ENCODE assay signal across 16 mouse cellular contexts in the genomic region with DNA sequence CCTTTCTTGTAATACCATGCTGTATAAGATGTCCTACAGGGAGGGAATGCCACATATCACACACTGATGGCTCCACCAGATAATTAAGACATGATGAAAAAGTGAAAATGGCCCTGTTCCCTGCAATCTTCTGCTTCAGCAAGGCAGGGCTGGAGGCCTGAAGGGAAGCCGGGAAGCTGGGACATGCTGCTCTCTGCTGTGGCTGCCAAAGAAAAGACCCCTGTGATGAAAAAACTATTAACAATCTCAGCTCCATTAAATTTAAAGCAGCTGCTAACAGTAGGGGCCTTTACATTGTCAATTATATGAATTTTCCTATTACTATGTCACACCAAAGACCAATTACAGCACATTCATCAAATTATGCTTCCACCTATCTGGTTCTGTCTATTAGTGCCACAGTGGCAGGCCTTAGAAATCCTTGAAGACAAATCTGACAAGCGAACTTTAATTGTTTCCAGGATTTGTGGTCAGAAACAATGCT.
DNase-seq lines count a peak whose midpoint lies in the region; ATAC-seq and TF ChIP-seq lines count a peak whose summit lies in the region.
"Had no signal": no experiment of that assay in that cellular context is flagged by ENCODE, and none has a peak within 500 bp of the region (broad histone marks: within the 10 kb centered on the region; RNA-seq: fewer than 3 reads in every experiment).

No protein-coding gene starts in this region.

- intact Hi-C loops in heart, adult 2 months (cut with DNase I) = no loop called here

- no peak overlapping the region for H3K27ac ChIP-seq in midbrain, embryonic 12.5 days (replicated peaks)
- no peak overlapping the region for H3K27ac ChIP-seq in midbrain, embryonic 10.5 days (replicated peaks)
- H3K27ac ChIP-seq in forebrain, embryonic 13.5 days = no peak overlapping the region
- no peak overlapping the region for H3K27ac ChIP-seq in hindbrain, postnatal 0 days
- no peak overlapping the region for H3K27ac ChIP-seq in heart, adult 2 months
- H3K27ac ChIP-seq: layer of hippocampus, adult 2 months; limb, embryonic 12.5 days; stomach, postnatal 0 days had no signal

- 56% methylated on average over 2 of the region's 2 CpGs for WGBS in midbrain, embryonic 12.5 days
- 56% methylated on average over 2 of the region's 2 CpGs for WGBS in midbrain, embryonic 10.5 days
- WGBS in forebrain, embryonic 13.5 days = 12% methylated on average over 2 of the region's 2 CpGs
- 32% methylated on average over 2 of the region's 2 CpGs for WGBS in hindbrain, postnatal 0 days
- WGBS in heart, adult 2 months = 84% methylated on average over 2 of the region's 2 CpGs

- no peak for TF ChIP-seq CTCF in hindbrain, postnatal 0 days (IDR thresholded peaks at IDR 0.05; ENCODE audit: low read depth)
- TF ChIP-seq CTCF in heart, adult 2 months (IDR thresholded peaks at IDR 0.05) = no peak

- H3K27me3 ChIP-seq in midbrain, embryonic 12.5 days = no peaks in the 10 kb centered on the region
- H3K27me3 ChIP-seq in midbrain, embryonic 10.5 days (ENCODE audit: low read depth, poor library complexity, severe bottlenecking) = no peaks in the 10 kb centered on the region
- no peaks in the 10 kb centered on the region; the same call in 1 of the 2 replicates for H3K27me3 ChIP-seq in forebrain, embryonic 13.5 days
- no peaks in the 10 kb centered on the region for H3K27me3 ChIP-seq in hindbrain, postnatal 0 days (ENCODE audit: insufficient read depth, low read length)
- no peaks in the 10 kb centered on the region for H3K27me3 ChIP-seq in heart, adult 2 months (ENCODE audit: control insufficient read depth, insufficient read depth, low read length)
- H3K27me3 ChIP-seq: CH12.LX; limb, embryonic 12.5 days; megakaryocyte, embryonic 14.5 days had no signal

- H3K4me3 ChIP-seq in midbrain, embryonic 12.5 days = no peak overlapping the region
- no peak overlapping the region for H3K4me3 ChIP-seq in midbrain, embryonic 10.5 days
- H3K4me3 ChIP-seq in forebrain, embryonic 13.5 days = no peak overlapping the region
- no peak overlapping the region for H3K4me3 ChIP-seq in hindbrain, postnatal 0 days (ENCODE audit: low read length)
- no peak overlapping the region for H3K4me3 ChIP-seq in heart, adult 2 months
- H3K4me3 ChIP-seq: layer of hippocampus, adult 2 months; limb, embryonic 12.5 days; megakaryocyte, embryonic 14.5 days had no signal

- no peak overlapping the region for H3K4me2 ChIP-seq in midbrain, embryonic 12.5 days (replicated peaks)
- H3K4me2 ChIP-seq in forebrain, embryonic 13.5 days = no peak overlapping the region
- H3K4me2 ChIP-seq in hindbrain, postnatal 0 days (ENCODE audit: low read depth, low read length) = no peak overlapping the region
- H3K4me2 ChIP-seq: limb, embryonic 12.5 days had no signal

- H3K9me3 ChIP-seq in midbrain, embryonic 12.5 days = 0 out of 2 replicates have a peak, but pooled peaks cover 5% of the 10 kb centered on the region
- no peaks in the 10 kb centered on the region; the same call in 1 of the 2 replicates for H3K9me3 ChIP-seq in midbrain, embryonic 10.5 days (replicated peaks)
- H3K9me3 ChIP-seq in forebrain, embryonic 13.5 days (replicated peaks) = no peaks in the 10 kb centered on the region
- no peaks in the 10 kb centered on the region; the same call in 1 of the 2 replicates for H3K9me3 ChIP-seq in hindbrain, postnatal 0 days (ENCODE audit: low read length)
- H3K9me3 ChIP-seq: limb, embryonic 12.5 days; megakaryocyte, embryonic 14.5 days had no signal

- no peak for DNase-seq in midbrain, embryonic 10.5 days (ENCODE audit: low spot score)
- DNase-seq in hindbrain, postnatal 0 days (ENCODE audit: low spot score) = peak; percentile 82
- DNase-seq in retina, postnatal 1 day = peak; percentile 97
- no peak for DNase-seq in heart, adult 2 months
- DNase-seq in lung, postnatal 25 days (ENCODE audit: low spot score) = no peak
- DNase-seq: adrenal gland, adult 8-10 months; cerebellum, adult 11-12 months; gastrocnemius, postnatal 36 days had no signal

- no peaks in the 10 kb centered on the region for H3K36me3 ChIP-seq in midbrain, embryonic 12.5 days
- H3K36me3 ChIP-seq in midbrain, embryonic 10.5 days = no peaks in the 10 kb centered on the region
- H3K36me3 ChIP-seq in forebrain, embryonic 13.5 days (ENCODE audit: poor library complexity, severe bottlenecking) = no peaks in the 10 kb centered on the region
- H3K36me3 ChIP-seq in hindbrain, postnatal 0 days (ENCODE audit: insufficient read depth, low read length) = no peaks in the 10 kb centered on the region
- no peaks in the 10 kb centered on the region for H3K36me3 ChIP-seq in heart, adult 2 months (ENCODE audit: control insufficient read depth, insufficient read depth, low read length)
- H3K36me3 ChIP-seq: limb, embryonic 12.5 days had no signal

- H3K4me1 ChIP-seq in midbrain, embryonic 12.5 days = no peaks in the 10 kb centered on the region
- no peaks in the 10 kb centered on the region for H3K4me1 ChIP-seq in midbrain, embryonic 10.5 days
- peaks cover 9% of the 10 kb centered on the region; the same call in 1 of the 2 replicates for H3K4me1 ChIP-seq in forebrain, embryonic 13.5 days
- no peaks in the 10 kb centered on the region for H3K4me1 ChIP-seq in hindbrain, postnatal 0 days (ENCODE audit: insufficient read depth, low read length)
- H3K4me1 ChIP-seq in heart, adult 2 months (ENCODE audit: control insufficient read depth, insufficient read depth, low read length) = no peaks in the 10 kb centered on the region
- H3K4me1 ChIP-seq: megakaryocyte, embryonic 14.5 days had no signal

- no peaks in the 10 kb centered on the region for H3K79me2 ChIP-seq in heart, adult 2 months (replicated peaks; ENCODE audit: control insufficient read depth, insufficient read depth, low read length)

- no peak overlapping the region for H3K9ac ChIP-seq in midbrain, embryonic 12.5 days (replicated peaks)
- H3K9ac ChIP-seq in forebrain, embryonic 13.5 days = no peak overlapping the region
- H3K9ac ChIP-seq in hindbrain, postnatal 0 days (replicated peaks; ENCODE audit: low read length) = no peak overlapping the region
- no peak overlapping the region for H3K9ac ChIP-seq in heart, adult 2 months (ENCODE audit: low read depth, low read length)
- H3K9ac ChIP-seq: limb, embryonic 12.5 days had no signal

- no peak for TF ChIP-seq EP300 in heart, adult 2 months (IDR thresholded peaks at IDR 0.05; ENCODE audit: insufficient read depth, low read depth, low read length)

- no peak for TF ChIP-seq POLR2A in heart, adult 2 months (IDR thresholded peaks at IDR 0.05; ENCODE audit: insufficient read depth, low read depth, low read length)

- 0 out of 2 replicates have a peak, but pooled peaks have one; percentile 12 for ATAC-seq in midbrain, embryonic 12.5 days (ENCODE audit: low FRiP score, low read depth)
- peak; percentile 75 for ATAC-seq in forebrain, embryonic 13.5 days
- ATAC-seq in hindbrain, postnatal 0 days = peak; percentile 99
- ATAC-seq: intestine, postnatal 0 days had no signal

Comparison
In these comparisons a context has a peak if more than half of its experiments do, and no peak if none do; other contexts are left out.
1. ATAC-seq: peak in every context shown above with its lines; median percentile 99 in hindbrain, postnatal 0 days; 75 in forebrain, embryonic 13.5 days; 12 in midbrain, embryonic 12.5 days.
2. DNase-seq: peak in hindbrain, postnatal 0 days (single experiment) and retina, postnatal 1 day (single experiment); none in midbrain, embryonic 10.5 days (single experiment), heart, adult 2 months (0 of 2) and lung, postnatal 25 days (single experiment).